Mouse (Mus musculus) MN1 (cell line): Measurements from ENCODE around the gene Uchl4.
"Not testable (repeated sequence)": the region's sequence is repeated elsewhere in the genome, so short reads cannot be mapped to it uniquely, and the experiment has no call there.

Experiments used
- DNase-seq: peaks from one replicate; pipeline ENCODE4 v3.0.0-alpha.2; 2016; ENCODE audit warnings: low spot score

Uchl4 gene

DNA sequence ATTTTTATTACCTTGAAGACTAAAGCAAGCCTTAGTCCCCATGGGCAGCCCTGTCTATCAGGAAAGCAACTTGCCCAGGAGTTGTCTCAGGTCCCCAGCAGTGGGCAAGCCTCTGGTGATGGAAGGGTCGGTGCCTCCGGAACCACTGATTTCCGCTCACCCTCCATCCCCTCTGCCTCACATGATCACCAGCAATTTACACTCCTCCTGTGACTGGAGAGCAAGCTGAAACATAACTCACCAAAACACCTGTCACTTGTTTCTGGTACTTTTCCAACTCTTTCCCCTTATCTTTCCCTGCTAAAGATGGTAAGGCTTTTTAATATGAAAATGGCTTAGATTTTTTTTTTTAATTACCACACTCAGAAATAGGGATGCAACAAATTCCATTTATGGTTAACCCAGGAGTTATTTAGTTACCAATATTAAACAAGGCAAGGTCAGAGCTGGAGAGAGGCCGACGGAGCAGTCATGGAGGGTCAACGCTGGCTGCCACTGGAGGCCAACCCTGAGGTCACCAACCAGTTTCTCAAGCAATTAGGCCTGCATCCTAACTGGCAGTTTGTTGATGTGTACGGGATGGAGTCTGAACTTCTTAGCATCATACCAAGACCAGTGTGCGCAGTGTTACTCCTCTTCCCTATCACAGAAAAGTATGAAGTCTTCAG, at the start of gene Uchl4:
Gene Uchl4 (plus strand): TSS at position 434 of the 668 bp plus-strand sequence.
- no peak for DNase-seq

DNA sequence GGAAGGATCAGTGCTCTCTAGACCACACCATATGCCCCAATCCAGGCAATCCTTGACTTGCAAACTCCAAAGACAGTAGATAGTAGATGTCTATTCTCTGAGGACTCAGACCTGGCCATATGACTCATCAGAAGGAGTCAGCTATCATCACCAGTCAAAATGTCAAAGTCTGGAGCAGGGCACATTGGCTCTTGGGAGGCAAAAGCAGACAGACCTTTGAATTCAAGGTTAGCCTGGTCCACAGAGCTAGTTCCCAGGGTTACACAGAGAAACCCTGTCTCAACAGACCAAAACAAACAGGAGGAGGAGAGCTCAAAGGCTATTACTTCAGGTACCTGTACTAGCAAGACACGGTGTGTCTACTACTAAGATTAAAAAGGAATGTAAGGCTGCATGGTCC, 41.1 kb upstream of the Uchl4 start:
- no peak for DNase-seq

DNA sequence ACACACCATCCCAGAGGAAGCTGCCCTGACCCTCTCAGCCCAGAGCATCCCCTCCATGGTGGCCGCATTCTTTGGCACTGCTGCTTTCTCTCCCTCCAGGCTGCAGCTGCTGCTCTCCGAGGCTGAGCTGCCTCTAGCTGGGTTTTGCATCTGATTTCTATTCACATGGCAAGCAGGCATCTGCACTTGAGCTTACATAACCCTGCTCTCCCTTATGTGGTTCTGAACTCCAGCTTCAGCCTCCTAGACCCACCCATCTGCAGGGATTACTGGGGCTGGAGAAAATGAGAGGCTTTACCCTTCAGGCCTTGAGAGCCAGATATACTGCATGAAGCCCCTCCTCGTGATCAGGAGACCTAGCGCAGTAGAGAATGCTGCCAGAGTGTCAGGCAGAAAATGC, 39.4 kb upstream of the Uchl4 start:
- DNase-seq: no peak

DNA sequence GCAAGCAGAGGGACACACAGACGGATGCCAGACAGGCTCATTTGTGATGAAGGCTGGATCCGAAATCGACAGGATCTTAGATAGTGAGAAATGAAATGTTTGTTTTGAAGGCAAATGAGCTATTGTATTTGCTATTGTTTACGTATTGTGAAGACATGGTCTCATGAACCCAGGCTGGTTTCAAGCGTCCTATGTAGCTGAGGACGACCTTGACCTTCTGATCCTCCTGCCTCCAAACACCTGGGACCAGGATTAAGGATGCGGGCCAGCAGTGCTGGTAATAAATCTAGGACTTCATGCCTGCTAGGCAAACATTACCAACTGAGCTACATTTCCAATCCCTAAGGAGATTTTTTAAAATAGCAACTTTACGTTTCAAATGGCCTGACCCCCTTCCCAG, 37.5 kb upstream of the Uchl4 start:
- DNase-seq: no peak

DNA sequence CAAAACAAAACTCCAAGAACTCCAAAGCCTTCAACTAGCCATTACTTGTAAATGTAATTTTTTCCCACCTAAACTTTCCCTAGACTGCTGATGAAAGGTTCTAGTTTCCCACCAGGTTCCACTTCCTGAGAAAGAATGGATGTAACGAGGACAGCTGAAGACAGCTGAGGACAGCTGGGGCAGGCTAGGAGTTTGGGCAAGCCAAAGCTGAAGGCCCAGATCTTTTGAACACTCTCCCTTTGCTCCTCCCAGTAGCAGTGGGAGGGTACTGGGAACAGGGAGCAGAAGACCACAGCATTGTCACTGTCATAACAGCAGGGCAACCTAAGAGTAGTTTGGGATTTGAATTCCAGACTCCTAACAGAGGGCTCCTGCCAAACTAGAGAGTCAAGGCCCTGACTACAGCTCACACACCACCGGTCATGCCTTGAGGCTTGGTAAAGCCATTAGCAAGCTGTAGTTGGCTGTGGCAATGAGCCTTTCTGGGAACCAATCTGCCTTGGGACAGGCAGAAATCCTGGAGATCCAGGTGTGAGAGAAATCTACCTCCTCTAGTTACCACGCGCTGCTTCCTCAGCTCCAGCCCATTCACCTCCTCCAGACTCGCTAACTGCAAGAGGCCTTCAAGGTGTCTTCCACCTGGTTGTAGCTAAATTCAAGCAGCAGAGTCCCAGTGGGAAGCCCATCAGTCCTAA, 36.8 kb upstream of the Uchl4 start:
- no peak for DNase-seq

DNA sequence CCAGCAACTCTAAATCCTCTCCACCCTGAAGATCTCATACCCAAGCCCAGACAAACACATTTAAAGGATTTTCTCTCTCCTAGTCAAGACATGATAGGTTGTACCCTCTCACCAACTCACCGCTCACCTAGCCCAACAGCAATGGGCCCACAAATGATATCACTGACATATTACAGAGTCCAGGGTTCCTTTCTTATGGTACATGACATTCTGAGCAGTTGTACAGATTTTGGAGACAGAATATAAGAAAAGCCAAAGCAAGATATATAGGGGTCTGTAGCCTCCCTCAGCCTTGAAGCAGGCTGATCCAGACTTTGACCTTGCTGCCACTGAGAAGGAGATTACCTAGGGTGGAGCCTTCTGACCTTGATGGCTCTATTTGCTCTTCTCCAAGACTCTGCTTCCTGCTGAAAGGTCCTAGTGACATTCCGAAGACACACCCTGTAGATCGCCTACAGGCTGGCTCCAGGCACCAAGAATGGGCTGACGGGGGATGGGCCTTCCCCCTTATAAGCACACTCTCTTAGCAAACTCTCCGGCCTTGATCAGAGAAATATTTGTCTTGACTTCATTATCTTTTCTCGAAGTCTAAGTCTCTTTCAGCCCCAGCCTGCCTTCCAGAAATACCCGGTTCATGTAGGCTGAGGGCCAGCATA, 36.1 kb upstream of the Uchl4 start:
- not testable (repeated sequence) for DNase-seq

DNA sequence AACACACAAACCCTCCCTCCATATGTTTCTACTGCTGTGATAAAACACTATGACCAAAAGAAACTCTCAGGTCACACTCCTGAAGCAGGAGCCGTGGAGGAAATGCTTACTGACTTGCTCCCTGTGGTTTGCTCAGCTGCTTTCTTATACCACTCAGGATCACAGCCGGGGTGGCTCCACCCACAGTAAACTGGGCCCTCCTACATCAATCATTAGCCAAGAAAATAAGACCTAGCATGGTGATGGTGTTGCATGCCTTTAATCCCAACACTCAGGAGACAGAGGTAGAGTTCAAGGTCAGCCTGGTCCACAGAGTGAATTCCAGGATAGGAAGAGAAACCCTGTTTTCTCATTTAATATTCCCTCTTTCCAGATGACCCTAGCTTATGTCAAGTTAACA, 35.1 kb upstream of the Uchl4 start:
- DNase-seq: no peak

DNA sequence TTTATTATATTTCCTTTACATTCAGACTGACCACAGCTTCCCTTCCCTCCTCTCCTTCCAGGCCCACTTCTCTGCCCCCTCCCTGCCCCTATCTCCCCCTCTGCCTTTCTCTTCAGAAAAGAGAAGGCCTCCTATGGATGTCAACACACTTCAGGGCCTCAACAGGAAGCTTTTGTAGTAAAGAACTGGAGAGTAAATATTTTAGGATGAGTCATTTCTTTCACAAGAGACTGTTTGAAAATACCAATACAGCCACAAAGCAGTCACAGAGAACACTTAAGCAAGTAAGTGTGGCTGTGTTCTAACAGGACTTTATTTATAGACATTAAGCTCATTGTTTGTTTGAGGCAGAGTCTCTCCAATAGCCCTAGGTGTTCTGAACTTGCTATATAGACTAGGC, 32.7 kb upstream of the Uchl4 start:
- no peak for DNase-seq

DNA sequence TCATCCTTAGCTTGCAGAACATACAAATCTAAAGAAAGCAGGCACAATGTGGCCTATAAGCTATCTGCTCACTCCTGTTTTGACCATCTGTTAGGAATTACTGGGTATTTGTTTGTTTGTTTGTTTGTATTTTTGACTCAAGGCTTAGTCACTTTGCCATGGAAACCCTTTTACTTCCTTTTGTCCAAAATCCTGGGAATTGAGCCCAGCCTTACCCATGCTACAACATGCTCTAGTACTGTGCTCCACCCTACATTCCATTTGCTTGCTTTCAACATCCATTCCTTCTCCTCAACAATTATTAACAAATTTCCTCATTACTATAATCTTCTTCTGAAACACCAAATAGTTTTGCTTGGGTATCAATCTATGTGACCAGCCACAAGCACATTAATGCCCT, 32.1 kb upstream of the Uchl4 start:
- no peak for DNase-seq

DNA sequence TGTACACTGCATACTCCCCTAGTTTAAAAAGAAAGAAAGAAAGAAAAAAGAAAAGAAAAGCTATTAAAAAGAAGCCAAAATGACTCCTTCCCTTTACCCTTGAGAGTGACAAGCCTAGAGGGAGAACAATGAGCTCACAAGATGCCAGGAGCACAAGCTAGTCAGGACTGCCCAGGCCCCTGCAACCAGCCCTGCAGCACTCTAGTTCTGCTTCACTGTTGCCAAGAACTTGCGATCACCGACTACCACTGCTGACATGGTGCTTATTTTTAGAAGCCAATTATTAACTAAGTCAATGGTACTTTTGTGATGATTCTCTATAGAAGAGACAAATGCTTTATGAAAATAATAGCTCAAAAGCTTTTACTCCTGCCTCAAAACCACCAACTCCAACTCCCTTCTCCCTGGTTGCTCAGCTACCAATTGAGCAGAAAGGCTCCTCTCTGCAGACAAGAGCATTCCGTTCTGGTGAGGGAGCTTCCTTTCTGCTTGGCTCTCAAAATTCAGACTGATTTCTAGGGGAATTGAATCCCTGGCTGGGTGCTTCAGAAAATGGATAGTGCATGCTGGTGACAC, 27.4 kb upstream of the Uchl4 start:
- DNase-seq: no peak

DNA sequence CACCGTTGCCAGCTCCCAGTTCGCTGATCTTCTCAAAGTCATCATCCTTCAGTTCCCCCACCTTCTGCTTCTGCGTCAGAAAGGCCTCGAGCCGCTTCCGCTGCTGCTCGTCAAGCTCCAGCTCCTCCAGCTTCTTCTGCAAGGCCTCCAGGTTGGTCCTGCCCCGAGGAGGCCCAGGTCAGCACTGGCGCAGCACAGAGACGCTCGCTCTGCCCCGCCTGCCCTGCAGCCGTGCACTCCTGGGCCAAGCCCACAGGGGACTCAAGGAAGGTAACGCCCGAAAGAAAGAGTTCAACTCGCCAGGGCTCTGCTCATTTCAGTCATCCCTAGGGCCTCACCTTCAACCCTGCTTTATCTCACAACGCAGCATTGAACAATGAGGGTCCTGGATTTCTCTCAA, 20.5 kb upstream of the Uchl4 start:
- no peak for DNase-seq

DNA sequence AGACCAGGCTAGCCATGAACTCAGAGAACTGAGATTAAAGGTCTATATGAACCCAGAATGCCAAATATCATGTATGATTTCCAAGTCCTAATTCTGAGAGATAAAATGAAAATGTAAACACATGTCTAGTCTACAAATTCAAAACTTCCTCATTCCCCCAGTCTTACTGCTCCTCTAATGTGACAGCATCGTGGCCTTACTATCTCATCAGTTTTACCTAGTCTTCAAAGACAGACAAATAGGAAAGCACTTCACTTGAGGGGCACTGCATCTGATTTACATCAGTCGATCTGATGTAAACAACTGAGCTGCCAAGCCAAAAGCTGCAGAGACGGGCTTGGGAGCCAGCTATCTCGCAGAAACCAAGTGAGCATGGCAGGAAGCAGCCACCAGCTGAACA, 18.9 kb upstream of the Uchl4 start:
- no peak for DNase-seq

DNA sequence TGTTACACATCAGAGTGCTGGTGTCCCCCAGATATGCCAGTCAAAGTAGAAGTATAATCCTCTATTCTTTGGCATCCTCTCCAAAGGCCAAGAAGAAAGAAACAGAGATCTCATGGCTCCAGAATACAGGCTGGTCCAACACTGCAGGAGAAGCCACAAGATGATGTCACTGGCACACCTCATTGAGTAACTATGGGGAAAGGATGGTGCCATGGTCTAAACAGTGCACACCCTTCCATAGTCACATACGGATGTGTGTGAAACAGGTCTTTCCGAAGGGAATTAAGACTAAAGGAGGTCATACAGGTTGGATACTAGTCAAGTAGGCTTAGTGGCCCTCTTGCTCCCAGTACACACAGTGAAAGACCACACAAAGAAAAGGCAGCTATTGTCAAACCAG, 18.4 kb upstream of the Uchl4 start:
- DNase-seq: no peak

DNA sequence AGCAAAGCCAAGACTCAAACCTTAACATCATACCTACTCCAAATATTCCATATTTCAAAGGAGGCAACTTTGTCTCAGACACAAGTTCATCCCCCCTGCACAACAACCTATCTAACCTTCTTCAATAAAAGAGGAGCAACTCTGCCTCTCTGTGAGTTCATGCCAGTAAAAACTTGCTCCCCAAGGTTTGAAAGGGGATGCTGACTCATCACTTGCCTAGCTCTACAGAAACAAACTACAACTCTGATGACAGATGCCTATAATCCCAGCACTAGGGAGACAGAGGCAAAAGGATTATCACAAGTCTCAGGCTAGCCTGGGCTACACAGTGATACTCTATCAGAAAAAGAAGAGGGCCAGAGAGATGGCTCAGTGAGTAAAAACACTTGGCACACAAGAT, 17.1 kb upstream of the Uchl4 start:
- no peak for DNase-seq

DNA sequence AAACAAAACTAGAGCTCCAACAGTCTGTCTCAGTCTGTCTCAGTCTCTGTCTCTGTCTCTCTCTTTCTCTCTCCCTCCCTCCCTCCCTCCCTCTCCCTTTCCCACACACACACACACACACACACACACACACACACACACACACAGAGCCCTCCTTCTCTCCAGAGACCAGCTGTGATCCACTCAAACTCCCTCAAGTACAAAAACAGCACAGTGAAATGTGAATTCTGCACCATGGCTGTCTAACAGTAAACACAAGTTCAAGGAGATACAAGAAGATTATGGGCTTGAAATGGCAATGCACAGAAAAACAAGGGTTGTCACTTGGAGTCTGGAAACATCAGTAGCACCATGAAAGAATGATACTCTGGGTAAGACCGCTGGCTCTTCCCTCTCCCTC, 15.7 kb upstream of the Uchl4 start:
- no peak for DNase-seq

DNA sequence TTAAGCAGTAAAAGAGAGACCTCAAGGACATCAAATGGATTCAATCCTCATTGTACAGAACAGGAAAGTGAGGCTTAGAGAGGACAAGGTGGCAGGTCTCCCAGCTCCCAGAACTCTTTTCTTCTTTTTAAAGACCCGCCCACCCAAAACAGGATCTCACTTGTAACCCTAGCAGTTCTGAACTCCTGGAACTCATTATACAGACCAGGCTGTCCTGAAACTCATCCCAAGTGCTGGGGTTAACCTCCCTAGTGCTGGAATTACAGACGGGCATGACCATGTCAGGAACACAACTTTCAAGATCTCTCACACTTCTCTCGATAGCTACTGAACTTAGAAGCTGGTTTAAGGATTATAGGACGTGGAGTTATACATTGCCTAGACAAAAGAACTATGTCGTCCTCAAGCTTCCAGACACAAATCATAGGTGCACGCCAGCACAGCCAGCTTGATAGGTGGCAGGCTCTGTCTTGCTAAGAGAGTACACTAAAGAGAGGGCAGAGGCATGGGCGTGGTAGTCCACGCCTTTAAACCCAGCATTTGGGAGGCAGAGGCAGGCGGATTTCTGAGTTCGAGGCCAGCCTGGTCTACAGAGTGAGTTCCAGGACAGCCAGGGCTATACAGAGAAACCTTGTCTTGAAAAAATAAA, 15.1 kb upstream of the Uchl4 start:
- DNase-seq: no peak

DNA sequence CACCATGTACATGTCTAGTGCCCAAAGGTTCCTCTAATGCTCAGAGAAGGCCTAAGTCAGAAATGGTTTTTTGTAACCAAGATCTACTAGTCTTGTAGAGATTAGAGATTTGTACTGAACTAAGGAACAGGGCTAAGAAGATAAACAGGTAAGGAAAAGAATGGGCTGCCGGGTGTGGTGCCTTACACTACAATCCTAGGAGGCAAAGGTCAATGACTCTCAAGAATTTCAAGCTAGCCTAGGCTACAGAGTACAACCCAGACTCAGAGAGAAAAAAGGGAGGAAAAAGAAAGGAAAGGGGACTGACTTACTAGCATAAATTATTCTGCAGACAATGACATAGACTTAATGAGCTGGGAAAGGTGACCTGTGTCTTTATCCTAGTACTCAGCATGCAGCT, 14.4 kb upstream of the Uchl4 start:
- no peak for DNase-seq

DNA sequence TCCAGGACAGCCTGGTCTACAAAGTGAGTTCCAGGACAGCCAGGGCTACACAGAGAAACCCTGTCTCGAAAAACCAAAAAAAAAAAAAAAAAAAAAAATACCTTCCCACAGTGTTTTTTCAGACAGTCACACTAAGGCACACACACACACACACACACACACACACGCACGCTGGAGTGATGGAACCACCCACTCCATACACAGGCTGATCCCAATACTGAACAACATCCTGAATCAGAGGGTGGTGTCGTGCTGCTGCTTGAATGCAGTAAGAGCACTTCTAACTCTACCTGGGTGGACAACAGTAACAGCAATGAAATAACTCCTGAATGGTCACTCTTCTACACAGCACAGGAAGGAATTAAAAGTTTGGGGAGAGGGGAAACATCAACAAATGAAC, 13.5 kb upstream of the Uchl4 start:
- DNase-seq: no peak

DNA sequence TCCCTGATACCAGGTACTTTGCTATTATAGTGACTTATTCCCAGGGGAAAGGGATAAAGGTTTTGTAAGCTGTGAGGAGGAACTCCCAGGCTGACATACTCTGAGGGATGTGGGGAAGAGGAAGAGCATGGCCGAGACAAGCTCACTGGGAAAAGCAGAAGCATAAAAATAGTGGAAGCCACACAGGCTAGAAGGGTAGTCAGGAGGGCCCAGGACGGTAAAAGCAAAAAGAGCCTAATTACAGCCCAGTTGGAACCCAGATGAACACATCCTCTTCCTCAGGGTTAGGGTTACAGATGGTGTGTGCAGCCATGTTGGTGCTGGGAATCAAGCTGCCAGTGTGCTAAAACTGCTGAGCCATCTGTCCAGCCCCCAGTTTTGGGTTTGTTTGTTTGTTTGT, 12.9 kb upstream of the Uchl4 start:
- DNase-seq: no peak

DNA sequence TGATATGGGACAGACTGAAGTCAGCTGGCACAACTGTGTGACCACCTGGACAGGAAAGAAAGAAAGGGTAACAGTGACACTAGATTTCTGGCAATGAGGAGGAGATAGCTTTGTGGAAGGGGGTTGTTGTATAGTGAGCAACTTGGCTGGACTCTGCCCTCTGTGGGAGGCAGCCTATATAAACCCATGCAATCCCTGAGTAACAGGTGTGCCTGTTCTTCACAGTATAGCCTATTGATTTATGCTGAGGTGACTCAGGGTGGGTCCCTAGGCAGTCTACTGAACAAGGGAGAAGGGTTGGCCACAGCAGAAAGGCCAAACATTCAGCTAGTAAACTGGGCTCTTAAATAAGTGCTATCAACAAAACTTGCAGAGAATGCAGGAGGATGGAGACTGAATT, 9.2 kb upstream of the Uchl4 start:
- DNase-seq: no peak

DNA sequence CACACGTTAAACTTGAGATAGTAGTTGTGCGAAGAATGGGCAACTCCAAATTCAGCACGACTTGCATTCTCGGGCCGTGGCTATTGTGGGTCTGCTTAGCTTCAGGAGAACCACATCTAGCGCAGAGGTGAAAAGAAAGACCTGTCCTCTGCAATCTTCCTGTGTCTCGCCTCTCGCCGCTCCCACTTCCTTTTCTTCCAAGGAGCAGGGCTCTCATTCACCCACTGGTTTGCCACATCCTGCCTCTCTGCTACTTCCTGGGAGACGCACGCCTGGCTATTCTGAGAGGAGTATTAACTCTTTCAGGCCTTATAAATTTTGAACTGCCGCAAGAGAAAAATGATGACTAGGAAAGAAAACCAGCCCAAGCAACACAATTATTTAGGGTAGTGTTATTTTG, 7.3 kb upstream of the Uchl4 start:
- no peak for DNase-seq

DNA sequence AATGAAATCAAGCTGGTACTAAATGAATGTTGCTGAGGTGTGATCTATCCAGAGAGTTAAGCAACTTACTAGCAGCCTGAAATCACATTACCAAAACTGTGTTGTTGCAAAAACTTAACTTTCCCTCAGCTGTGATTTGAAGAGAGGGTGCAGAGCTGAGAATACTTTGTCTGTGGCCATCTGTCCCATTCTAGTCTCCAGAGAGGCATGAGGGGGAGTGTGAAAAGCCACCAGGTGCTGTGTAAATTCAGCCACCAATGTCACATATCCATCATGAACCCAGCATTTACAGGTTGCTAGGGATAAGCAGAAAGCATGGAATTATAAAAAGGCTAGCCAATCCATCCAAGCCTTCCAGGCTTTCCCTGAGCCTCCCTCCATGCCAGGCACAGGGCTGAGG, 6.0 kb upstream of the Uchl4 start:
- no peak for DNase-seq

DNA sequence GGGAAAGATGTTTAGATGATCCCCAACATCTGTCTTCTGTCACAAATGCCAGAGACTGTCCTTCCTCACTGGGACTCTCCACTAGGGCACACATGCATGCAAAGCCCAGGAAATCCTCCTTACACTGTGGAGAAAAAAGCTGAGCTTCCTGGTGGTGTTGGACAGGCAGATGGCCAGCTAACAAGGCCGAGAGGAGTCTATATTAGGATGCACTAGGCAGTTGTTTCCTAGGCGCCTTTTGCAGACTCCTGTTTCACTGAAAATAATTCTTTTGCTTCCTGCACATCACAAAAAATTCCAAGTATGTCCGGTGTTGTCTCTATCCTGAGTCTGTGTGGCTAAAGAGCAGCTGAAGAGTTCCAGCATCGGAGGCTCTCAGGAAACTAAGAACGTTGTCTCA, 3.8 kb upstream of the Uchl4 start:
- DNase-seq: no peak
